Comparison of ENCODE assay signal across 7 mouse cellular contexts in the genomic region with DNA sequence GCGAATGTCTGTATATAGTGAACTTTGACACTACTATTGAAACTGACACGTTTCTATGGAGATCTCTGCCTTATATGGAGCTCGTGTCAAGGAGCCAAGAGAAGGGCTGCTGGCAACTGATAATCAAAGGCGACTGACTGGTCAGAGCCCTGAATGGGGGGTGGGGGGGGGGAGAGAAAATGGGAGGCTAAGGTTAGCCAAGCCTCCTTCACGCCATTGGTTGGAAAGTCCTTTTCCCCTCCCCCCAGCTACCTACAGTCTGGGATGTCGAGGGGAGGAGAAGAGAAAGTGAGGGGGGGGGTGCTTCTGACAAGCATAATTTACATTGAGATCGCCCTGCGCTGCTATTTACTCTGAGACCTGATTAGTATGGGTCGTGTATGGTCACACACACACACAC. TPM values are rescaled to one million over a fixed set of nuclear protein-coding genes. Genes with fewer than 3 reads are reported as not detected.
DNase-seq lines count a peak whose midpoint lies in the region; TF ChIP-seq lines count a peak whose summit lies in the region.

No protein-coding gene starts in this region.

- H3K36me3 ChIP-seq in MEL (ENCODE audit: control insufficient read depth in 1 of 2, insufficient read depth in 2 of 2, low read length in 2 of 2): peaks cover 0 to 16% of the 10 kb centered on the region in 2 experiments; a peak in 2 of 4 replicates
- H3K36me3 ChIP-seq in liver, adult 2 months (ENCODE audit: control insufficient read depth, insufficient read depth, low read length): no peaks in the 10 kb centered on the region

- TF ChIP-seq CTCF in MEL (IDR thresholded peaks at IDR 0.05 in 2 of 3, conservative IDR thresholded peaks at IDR 0.05 in 1 of 3; ENCODE audit: control insufficient read depth in 1 of 3, insufficient read depth in 1 of 3, low read depth in 2 of 3, low read length in 3 of 3, poor library complexity in 1 of 3, severe bottlenecking in 1 of 3): no peak
- no peak for TF ChIP-seq CTCF in liver, adult 2 months (IDR thresholded peaks at IDR 0.05; ENCODE audit: low read depth, low read length)
- no peak for TF ChIP-seq CTCF in olfactory bulb, adult 2 months (IDR thresholded peaks at IDR 0.05; ENCODE audit: insufficient read depth, low read depth, low read length)

- no peaks in the 10 kb centered on the region for H3K9me3 ChIP-seq in MEL (replicated peaks; ENCODE audit: insufficient read depth, low read length)

- H3K27me3 ChIP-seq in MEL (ENCODE audit: control insufficient read depth in 1 of 2, insufficient read depth in 2 of 2, low read length in 2 of 2): no peaks in the 10 kb centered on the region
- H3K27me3 ChIP-seq in liver, adult 2 months (ENCODE audit: control insufficient read depth, insufficient read depth, low read length): peaks cover 18% of the 10 kb centered on the region

- TF ChIP-seq EP300 in MEL (IDR thresholded peaks at IDR 0.05; ENCODE audit: low read depth in 1 of 2, low read length in 2 of 2): peak; percentile 45 to 64; a peak in 3 of 4 replicates

- H3K9ac ChIP-seq in MEL (ENCODE audit: control insufficient read depth, low read depth, low read length, poor library complexity, severe bottlenecking): peak overlapping the region; percentile 65
- H3K9ac ChIP-seq in liver, adult 2 months (ENCODE audit: low read depth, low read length): no peak overlapping the region

- peaks cover 28% of the 10 kb centered on the region for H3K79me2 ChIP-seq in MEL (ENCODE audit: control insufficient read depth, insufficient read depth, low read length, poor library complexity)
- no peaks in the 10 kb centered on the region for H3K79me2 ChIP-seq in liver, adult 2 months (ENCODE audit: control insufficient read depth, insufficient read depth, low read length)

- DNase-seq in 416B (ENCODE audit: low read depth): peak; percentile 97
- peak; percentile 94 for DNase-seq in MEL (ENCODE audit: low read depth, low spot score)
- peak; percentile 70 to 82 for DNase-seq in cerebellum, postnatal 25 days
- peak; percentile 12 for DNase-seq in heart, postnatal 4 days
- DNase-seq in liver, adult 2 months (ENCODE audit: extremely low read depth, low read depth, low spot score): peak; percentile 30
- no peak for DNase-seq in frontal cortex, postnatal 25 days (ENCODE audit: low spot score in 2 of 2)

- H3K4me3 ChIP-seq in MEL (ENCODE audit: control insufficient read depth in 1 of 2, insufficient read depth in 1 of 2, low read depth in 2 of 2, low read length in 2 of 2): peak overlapping the region; percentile 75 to 90
- H3K4me3 ChIP-seq in liver, adult 2 months (ENCODE audit: insufficient read depth, low read depth, low read length): peak overlapping the region; percentile 31; the same call in 1 of the 2 replicates
- peak overlapping the region; percentile 43 for H3K4me3 ChIP-seq in olfactory bulb, adult 2 months (ENCODE audit: insufficient read depth, low read depth, low read length)

- 0% methylated on average over 9 of the region's 9 CpGs for WGBS in liver, adult 2 months
- 0% methylated on average over 9 of the region's 9 CpGs for WGBS in olfactory bulb, adult 2 months

- peak in 1 of 2 experiments; percentile 47; a peak in 1 of 4 replicates for TF ChIP-seq POLR2A in MEL (IDR thresholded peaks at IDR 0.05; ENCODE audit: control insufficient read depth in 1 of 2, insufficient read depth in 1 of 2, low read depth in 1 of 2, low read length in 2 of 2, poor library complexity in 1 of 2)
- no peak for TF ChIP-seq POLR2A in liver, adult 2 months (IDR thresholded peaks at IDR 0.05; ENCODE audit: extremely low read depth, insufficient read depth, low read length)
- TF ChIP-seq POLR2A in olfactory bulb, adult 2 months (IDR thresholded peaks at IDR 0.05; ENCODE audit: insufficient read depth, low read depth, low read length): no peak

- no peak for TF ChIP-seq RAD21 in MEL (IDR thresholded peaks at IDR 0.05; ENCODE audit: low read depth, low read length)

- peaks cover 3 to 10% of the 10 kb centered on the region in 2 experiments; a peak in 3 of 4 replicates for H3K4me1 ChIP-seq in MEL (ENCODE audit: control insufficient read depth in 1 of 2, insufficient read depth in 2 of 2, low read length in 2 of 2)
- H3K4me1 ChIP-seq in liver, adult 2 months (ENCODE audit: control insufficient read depth, insufficient read depth, low read length): no peaks in the 10 kb centered on the region
- peaks cover 12% of the 10 kb centered on the region for H3K4me1 ChIP-seq in olfactory bulb, adult 2 months (ENCODE audit: control insufficient read depth, insufficient read depth, low read length)

- peak overlapping the region; percentile 84 for H3K27ac ChIP-seq in MEL (ENCODE audit: control insufficient read depth, low read depth, low read length)
- no peak overlapping the region for H3K27ac ChIP-seq in liver, adult 2 months (replicated peaks; ENCODE audit: insufficient read depth, low read depth, low read length)
- 0 out of 2 replicates have a peak overlapping the region, but pooled peaks have one; percentile 13 for H3K27ac ChIP-seq in olfactory bulb, adult 2 months (ENCODE audit: insufficient read depth, low read depth, low read length)

TF ChIP-seq in MEL, 35 proteins besides CTCF, POLR2A, EP300 and RAD21:
- TF ChIP-seq MAZ (IDR thresholded peaks at IDR 0.05; ENCODE audit: low read depth, low read length) (peak; percentile 61; the same call in 1 of the 2 replicates), ZMIZ1 (IDR thresholded peaks at IDR 0.05; ENCODE audit: low read depth, low read length) (no peak), MYC (IDR thresholded peaks at IDR 0.05; ENCODE audit: low read depth, low read length) (no peak), MEF2A (IDR thresholded peaks at IDR 0.05; ENCODE audit: extremely low read depth, insufficient replicate concordance, low read depth, low read length, poor library complexity, severe bottlenecking) (no peak), POLR2AphosphoS2 (IDR thresholded peaks at IDR 0.05; ENCODE audit: low read length) (no peak; the same call in 1 of the 2 replicates), GATA1 (IDR thresholded peaks at IDR 0.05; ENCODE audit: low read depth, low read length) (peak; percentile 50; the same call in 1 of the 2 replicates), MAFK (IDR thresholded peaks at IDR 0.05; ENCODE audit: borderline replicate concordance, low read depth, low read length) (no peak), MXI1 (IDR thresholded peaks at IDR 0.05; ENCODE audit: low read depth, low read length) (peak; percentile 4; the same call in 1 of the 2 replicates), TAL1 (IDR thresholded peaks at IDR 0.05; ENCODE audit: low read length) (peak; percentile 75), ETS1 (IDR thresholded peaks at IDR 0.05; ENCODE audit: low read depth, low read length) (peak; percentile 51; the same call in 1 of the 2 replicates), SIN3A (IDR thresholded peaks at IDR 0.05; ENCODE audit: low read length) (peak; percentile 41), TCF12 (IDR thresholded peaks at IDR 0.05; ENCODE audit: low read depth, low read length) (peak; percentile 81), BHLHE40 (IDR thresholded peaks at IDR 0.05; ENCODE audit: borderline replicate concordance, low read depth, low read length) (peak; percentile 56; the same call in 1 of the 2 replicates), ZC3H11A (IDR thresholded peaks at IDR 0.05; ENCODE audit: low read depth, low read length) (no peak), NELFE (IDR thresholded peaks at IDR 0.05; ENCODE audit: low read depth, low read length) (peak; percentile 35; the same call in 1 of the 2 replicates), ZKSCAN1 (IDR thresholded peaks at IDR 0.05; ENCODE audit: low read depth, low read length) (no peak), ZNF384 (IDR thresholded peaks at IDR 0.05; ENCODE audit: low read depth, low read length) (no peak), UBTF (IDR thresholded peaks at IDR 0.05; ENCODE audit: borderline replicate concordance, insufficient read depth, low read depth, low read length) (no peak), TBP (IDR thresholded peaks at IDR 0.05; ENCODE audit: low read depth, low read length) (peak; percentile 67; the same call in 1 of the 2 replicates), POLR2AphosphoS5 (IDR thresholded peaks at IDR 0.05; ENCODE audit: borderline replicate concordance, low read depth, low read length) (no peak), CHD2 (IDR thresholded peaks at IDR 0.05; ENCODE audit: low read length) (no peak)

RNA-seq across cellular contexts. Expression of a gene that starts 0.8 kb away (rescaled TPM):
- total RNA-seq in MEL (2012; rRNA removed): 9.9 and 11.3 TPM in 2 replicates
- 10 to 100 TPM in 1 of 2 experiments, not detected in 1; 27.1 TPM for polyA plus RNA-seq in MEL (2012; ENCODE audit: insufficient read depth in 1 of 2, insufficient read length in 2 of 2, low read depth in 1 of 2, low replicate concordance in 2 of 2, missing spikeins in 1 of 2)
- 1 to 10 TPM; 4.6 to 4.8 TPM for total RNA-seq in heart, postnatal 4 days (2021)
- total RNA-seq in liver, adult 2 months (2014; rRNA removed): 0.37 and 1.3 TPM in 2 replicates
- polyA plus RNA-seq in liver, adult 2 months (2012; rRNA removed): 0.80 and 2.2 TPM in 2 replicates
- not detected in 2 replicates for polyA plus RNA-seq in olfactory bulb, adult 2 months (2012; ENCODE audit: insufficient read depth, insufficient read length, low replicate concordance, missing spikeins)

Comparison
In these comparisons a context has a peak if more than half of its experiments do, and no peak if none do; other contexts are left out.
1. DNase-seq: peak in 416B (single experiment), MEL (single experiment), cerebellum, postnatal 25 days (2 of 2), heart, postnatal 4 days (single experiment) and liver, adult 2 months (single experiment); none in frontal cortex, postnatal 25 days (0 of 2).
2. H3K4me3 ChIP-seq: peak in every context shown above with its lines; median percentile 82 in MEL; 43 in olfactory bulb, adult 2 months; 31 in liver, adult 2 months.